Mouse (Mus musculus): ENCODE data around the gene Egf.

The Egf gene

GRCm38 (mm10) chr3:129650931-129651330 is 104.2 kb downstream of the Egf start:
- no peak for DNase-seq (ENCODE audit: low spot score)

GRCm38 (mm10) chr3:129650293-129650612 is 104.9 kb downstream of the Egf start:
- DNase-seq (ENCODE audit: low spot score), result no peak

DNA sequence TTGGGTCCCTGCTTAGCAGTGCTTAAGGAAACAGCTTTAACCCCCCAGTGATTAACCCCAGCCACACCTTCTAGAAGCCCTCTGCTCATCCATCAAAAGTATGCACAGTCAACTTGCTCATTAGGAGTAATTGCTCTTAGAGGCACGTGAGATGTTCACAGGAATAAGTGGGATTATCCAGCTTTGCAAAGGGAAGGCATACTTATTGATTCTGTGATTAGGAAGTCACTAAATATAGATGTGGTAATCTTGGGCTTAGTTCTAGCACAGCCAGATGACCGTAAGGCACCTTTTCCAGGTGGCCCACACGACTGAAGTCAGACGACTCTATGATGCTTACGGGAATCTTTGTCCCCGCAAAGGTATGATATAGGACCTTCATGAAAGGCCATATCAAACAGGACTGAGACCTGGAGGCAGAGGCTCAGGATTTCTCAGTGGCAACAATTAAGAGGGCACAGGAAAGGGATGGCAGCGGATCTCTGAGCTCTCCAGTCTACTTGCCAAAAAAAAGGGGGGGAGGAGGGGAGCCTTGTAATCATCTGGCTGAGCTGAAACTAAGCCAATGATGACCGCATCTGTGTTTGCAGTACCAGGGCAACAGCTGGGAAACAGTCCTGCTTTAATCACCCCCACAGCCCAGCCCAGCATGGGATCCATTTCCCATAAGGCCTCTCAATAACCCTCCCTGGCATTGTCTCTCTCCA is 105.4 kb downstream of the Egf start:
- DNase-seq (ENCODE audit: low spot score), result no peak

- no peak for DNase-seq (ENCODE audit: low spot score)
Observed at GRCm38 (mm10) chr3:129648598-129648997, 106.5 kb downstream of the Egf start.

GRCm38 (mm10) chr3:129647312-129647711 is 107.8 kb downstream of the Egf start:
- no peak for DNase-seq (ENCODE audit: low spot score)

DNA sequence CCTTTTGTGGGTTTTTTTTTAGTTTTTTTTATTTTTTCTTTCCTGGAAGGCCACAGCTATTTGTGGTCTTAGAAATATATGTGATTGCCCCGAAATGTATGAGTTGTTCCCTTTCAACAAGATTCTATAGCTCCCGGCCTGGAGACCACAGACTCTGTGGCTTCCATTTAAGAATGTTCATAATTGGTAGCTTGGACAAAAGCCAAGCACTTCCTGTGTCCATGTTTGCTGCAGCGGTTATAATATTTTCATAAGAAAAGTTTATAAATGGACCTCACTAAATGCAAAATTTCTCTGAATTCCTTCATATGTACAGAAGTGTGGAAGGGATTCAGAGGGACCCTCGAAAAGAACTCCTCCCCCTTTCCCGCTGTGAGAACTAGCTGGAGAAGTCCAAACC is 108.3 kb downstream of the Egf start:
- DNase-seq (ENCODE audit: low spot score), result no peak

GRCm38 (mm10) chr3:129645409-129645808 is 109.7 kb downstream of the Egf start:
- DNase-seq (ENCODE audit: low spot score), result no peak

DNA sequence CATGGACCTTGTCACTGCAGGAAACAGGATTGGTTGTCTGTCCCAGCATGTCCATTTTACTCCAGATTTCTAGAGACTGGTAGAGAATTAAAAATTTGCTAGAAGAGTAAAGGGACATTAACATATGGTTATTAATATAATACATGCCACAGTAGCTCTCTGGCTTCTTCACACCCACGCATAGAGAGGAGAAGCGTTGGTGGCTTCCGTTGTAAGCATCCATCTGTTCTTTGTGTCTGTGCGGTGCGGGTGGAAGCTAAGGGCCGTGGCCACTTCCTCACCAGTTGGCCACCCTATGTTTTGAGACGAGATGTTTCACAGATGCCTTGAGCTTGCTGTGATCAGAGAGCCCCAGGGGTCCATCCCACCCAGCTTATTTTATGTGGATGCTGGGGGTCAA is 113.5 kb downstream of the Egf start:
- no peak for DNase-seq (ENCODE audit: low spot score)

GRCm38 (mm10) chr3:129640211-129641000 is 114.7 kb downstream of the Egf start:
- DNase-seq (ENCODE audit: low spot score), result no peak

GRCm38 (mm10) chr3:129639701-129640100 is 115.4 kb downstream of the Egf start:
- DNase-seq (ENCODE audit: low spot score), result no peak

GRCm38 (mm10) chr3:129637446-129637845 is 117.7 kb downstream of the Egf start:
- DNase-seq (ENCODE audit: low spot score), result no peak

- DNase-seq (ENCODE audit: low spot score), result no peak
Observed at GRCm38 (mm10) chr3:129634260-129634901, 120.7 kb downstream of the Egf start.

GRCm38 (mm10) chr3:129633518-129633917 is 121.6 kb downstream of the Egf start:
- no peak for DNase-seq (ENCODE audit: low spot score)

GRCm38 (mm10) chr3:129631857-129632256 is 123.3 kb downstream of the Egf start:
- DNase-seq (ENCODE audit: low spot score), result no peak

DNA sequence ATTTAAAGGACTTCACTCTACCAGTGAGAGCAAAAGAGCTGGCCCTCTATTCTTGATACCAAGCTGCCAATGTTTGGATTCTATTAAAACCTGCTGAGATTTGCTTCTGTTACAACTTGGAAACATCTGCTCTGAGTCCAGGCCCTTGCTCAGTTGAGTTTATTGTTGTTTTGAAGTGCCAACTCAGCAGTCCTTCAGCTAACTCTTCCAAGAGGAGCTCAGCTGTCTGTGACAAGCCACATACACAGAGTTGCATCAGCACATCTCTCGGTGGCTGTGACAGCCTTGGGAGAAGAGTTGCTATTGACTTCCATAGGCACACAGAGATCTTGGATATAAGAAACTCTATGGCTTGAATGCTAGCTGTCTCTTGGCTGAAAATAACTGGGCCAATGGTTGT is 124.1 kb downstream of the Egf start:
- DNase-seq (ENCODE audit: low spot score), result no peak

Data from urinary bladder, postnatal 25 days (tissue).